Mouse (Mus musculus) kidney, adult 2 months (tissue): ENCODE measurements around the gene Zfp385b. TPM values are rescaled to one million over a fixed set of nuclear protein-coding genes. Genes with fewer than 3 reads are reported as not detected.

Experiments
- DNase-seq: peaks from one replicate; pipeline ENCODE4 v3.0.0; 2021
- H3K27ac ChIP-seq: fragments of 200-500 bp; 2 replicates; pipeline ENCODE4 v1.5.1; 2012; ENCODE audit warnings: low read depth, low read length, control low read depth, inconsistent platforms; ENCODE audit not compliant: insufficient read depth
- H3K27me3 ChIP-seq: fragments of 200-500 bp; replicated peaks from 2 replicates; pipeline ENCODE4 v1.6.1; 2012; ENCODE audit warnings: mild to moderate bottlenecking, moderate library complexity, low read length, inconsistent platforms; ENCODE audit not compliant: control insufficient read depth, insufficient read depth
- H3K36me3 ChIP-seq: fragments of 200-500 bp; 2 replicates; pipeline ENCODE4 v1.6.1; 2012; ENCODE audit warnings: mild to moderate bottlenecking, moderate library complexity, low read length, inconsistent platforms; ENCODE audit not compliant: control insufficient read depth, insufficient read depth
- H3K4me1 ChIP-seq: fragments of 200-500 bp; 2 replicates; pipeline ENCODE4 v1.6.1; 2011; ENCODE audit warnings: low read length; ENCODE audit not compliant: control insufficient read depth, insufficient read depth
- H3K4me3 ChIP-seq: fragments of 200-500 bp; 2 replicates; pipeline ENCODE4 v1.5.1; 2011; ENCODE audit warnings: mild to moderate bottlenecking, low read depth, low read length, control low read depth; ENCODE audit not compliant: insufficient read depth
- CTCF ChIP-seq: fragments of 200-500 bp; conservative IDR thresholded peaks from 2 replicates; pipeline ENCODE4 v1.5.1; 2011; ENCODE audit warnings: low read depth, mild to moderate bottlenecking, control low read depth, low read length, moderate library complexity, mixed read lengths; ENCODE audit not compliant: insufficient read depth, insufficient read length
- POLR2A ChIP-seq: fragments of 200-500 bp; IDR thresholded peaks from one replicate; pipeline ENCODE4 v1.6.1; 2011; ENCODE audit warnings: low read depth, low read length, control low read depth
- WGBS: fragments of 180-500 bp; shearing (Covaris S2); methylation state at CpG from one replicate; pipeline ENCODE4 v1.1.7; 2018; 5-methylcytosine and 5-hydroxymethylcytosine counted together
- polyA plus RNA-seq: library from polyadenylated mRNA; depleted of rRNA; stranded (reverse); fragments of >200 nt; gene quantifications from 2 replicates; pipeline ENCODE4 v1.2.3, GENCODE M21; 2012

Gene Zfp385b
- polyA plus RNA-seq, 1 experiment, result 12.9 TPM

- Histone ChIP-seq H3K36me3 (no peaks in the 10 kb centered on the region), H3K4me3 (no peak overlapping the region), H3K27ac (no peak overlapping the region), H3K27me3 (no peaks in the 10 kb centered on the region; the same call in 1 of the 2 replicates), H3K4me1 (no peaks in the 10 kb centered on the region)
- WGBS, result 60% methylated on average over 15 of the region's 15 CpGs
- TF ChIP-seq CTCF (no peak), POLR2A (no peak)
- no peak for DNase-seq
Measured at GRCm38 (mm10) chr2:77758403-77759071, 60.9 kb downstream of the Zfp385b start.

GRCm38 (mm10) chr2:77752491-77752890 lies 66.9 kb downstream of the Zfp385b start:
- H3K36me3 ChIP-seq, result no peaks in the 10 kb centered on the region
- no peaks in the 10 kb centered on the region for H3K4me1 ChIP-seq
- H3K4me3 ChIP-seq, result no peak overlapping the region
- no peak overlapping the region for H3K27ac ChIP-seq
- WGBS, result 86% methylated on average over 4 of the region's 4 CpGs
- H3K27me3 ChIP-seq, result no peaks in the 10 kb centered on the region; the same call in 1 of the 2 replicates
- TF ChIP-seq CTCF (no peak), POLR2A (no peak)
- DNase-seq, result no peak

- no peak for DNase-seq
- no peak overlapping the region for H3K4me3 ChIP-seq
- TF ChIP-seq CTCF (no peak), POLR2A (no peak)
- no peak overlapping the region for H3K27ac ChIP-seq
- WGBS, result 27% methylated on average over 3 of the region's 3 CpGs
- no peaks in the 10 kb centered on the region for H3K27me3 ChIP-seq
- no peaks in the 10 kb centered on the region for H3K36me3 ChIP-seq
- H3K4me1 ChIP-seq, result no peaks in the 10 kb centered on the region
Measured at GRCm38 (mm10) chr2:77749631-77750030, 69.8 kb downstream of the Zfp385b start.

DNA sequence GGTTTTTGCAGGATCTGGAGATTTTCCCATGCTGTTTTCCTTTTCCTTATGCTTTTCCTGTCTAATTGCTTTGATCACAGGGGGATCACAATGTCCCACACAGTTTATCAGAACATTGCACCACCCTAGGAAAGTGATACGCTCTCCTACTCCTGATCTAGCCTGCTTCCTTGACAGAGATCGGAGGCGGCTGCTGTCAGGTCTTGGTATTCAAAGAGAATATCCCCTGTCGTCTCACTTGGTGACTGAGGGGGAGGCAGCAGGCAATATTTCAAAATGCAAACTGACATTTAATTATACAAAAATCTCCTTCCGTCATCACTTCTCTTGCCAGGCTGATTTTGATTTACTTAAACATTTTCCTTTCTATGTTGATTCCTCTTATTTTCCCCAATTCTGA lies 73.0 kb downstream of the Zfp385b start:
- H3K27ac ChIP-seq, result no peak overlapping the region
- no peaks in the 10 kb centered on the region for H3K27me3 ChIP-seq
- no peak overlapping the region for H3K4me3 ChIP-seq
- H3K4me1 ChIP-seq, result no peaks in the 10 kb centered on the region
- 46% methylated on average over 5 of the region's 5 CpGs for WGBS
- no peak for TF ChIP-seq CTCF
- TF ChIP-seq POLR2A, result no peak
- no peak for DNase-seq
- no peaks in the 10 kb centered on the region for H3K36me3 ChIP-seq

GRCm38 (mm10) chr2:77745246-77745645 lies 74.2 kb downstream of the Zfp385b start:
- no peaks in the 10 kb centered on the region for H3K4me1 ChIP-seq
- no peak overlapping the region for H3K4me3 ChIP-seq
- no peak for TF ChIP-seq CTCF
- TF ChIP-seq POLR2A, result no peak
- H3K36me3 ChIP-seq, result no peaks in the 10 kb centered on the region
- no peak overlapping the region for H3K27ac ChIP-seq
- H3K27me3 ChIP-seq, result no peaks in the 10 kb centered on the region
- 91% methylated on average over 7 of the region's 7 CpGs for WGBS
- no peak for DNase-seq

DNA sequence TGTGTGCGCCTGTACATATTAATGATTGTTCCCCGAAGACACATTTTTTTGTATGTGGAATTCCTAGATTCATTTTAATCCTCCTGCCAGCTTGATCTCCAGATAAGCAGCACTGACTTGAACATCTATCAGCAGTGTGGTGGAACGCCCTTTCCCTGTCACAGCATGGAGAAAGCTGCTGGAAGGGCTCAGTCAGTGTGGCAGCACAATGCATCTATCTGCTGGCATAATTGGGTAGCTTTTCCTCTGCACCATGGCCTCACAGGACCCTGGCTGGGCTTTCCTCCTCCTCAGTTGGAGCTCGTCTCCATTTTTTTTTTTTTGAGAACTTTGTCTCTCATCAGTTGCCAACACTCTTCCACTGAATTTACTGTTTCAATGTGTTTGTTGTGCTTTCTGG lies 77.1 kb downstream of the Zfp385b start:
- Histone ChIP-seq H3K27ac (no peak overlapping the region), H3K27me3 (no peaks in the 10 kb centered on the region), H3K36me3 (no peaks in the 10 kb centered on the region), H3K4me1 (no peaks in the 10 kb centered on the region), H3K4me3 (no peak overlapping the region)
- 62% methylated on average over 4 of the region's 4 CpGs for WGBS
- TF ChIP-seq CTCF, result no peak
- no peak for DNase-seq

DNA sequence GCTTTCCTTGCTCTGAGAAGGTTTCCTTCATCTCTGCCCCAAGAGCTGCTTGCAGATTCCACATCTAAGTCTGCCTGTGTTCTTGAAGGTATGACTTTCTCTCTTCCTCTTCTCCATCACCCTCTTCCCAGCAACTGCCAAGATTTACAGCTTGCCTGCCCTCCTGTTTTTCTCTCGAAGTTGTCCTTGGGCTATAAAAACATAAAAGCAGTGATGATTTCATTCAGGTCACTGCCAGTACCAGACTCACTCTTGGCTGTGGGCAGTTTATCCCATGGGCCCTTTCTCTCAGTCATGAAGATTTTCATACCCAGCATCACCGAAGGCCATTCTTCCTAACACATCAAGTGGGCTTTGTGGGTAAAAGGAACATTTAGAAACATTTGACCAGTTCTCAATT lies 89.2 kb downstream of the Zfp385b start:
- Histone ChIP-seq H3K36me3 (no peaks in the 10 kb centered on the region), H3K27ac (no peak overlapping the region), H3K27me3 (no peaks in the 10 kb centered on the region), H3K4me3 (no peak overlapping the region), H3K4me1 (no peaks in the 10 kb centered on the region)
- TF ChIP-seq CTCF (no peak), POLR2A (no peak)
- no peak for DNase-seq
- 49% methylated on average over 2 of the region's 2 CpGs for WGBS
